In genomic region chr4:133020721-133021120, GRCm38 (mm10) we compare ENCODE assay signal across 11 mouse cellular contexts. TPM values are rescaled to one million over a fixed set of nuclear protein-coding genes. Genes with fewer than 3 reads are reported as not detected.
A peak's percentile ranks its signal among the peaks of the same experiment; 100 is the strongest.
DNase-seq lines count a peak whose midpoint lies in the region; ATAC-seq and TF ChIP-seq lines count a peak whose summit lies in the region.
"Had no signal": no experiment of that assay in that cellular context is flagged by ENCODE, and none has a peak within 500 bp of the region (broad histone marks: within the 10 kb centered on the region; RNA-seq: fewer than 3 reads in every experiment).

No protein-coding gene starts in this region.

- H3K4me1 ChIP-seq in forebrain, embryonic 10.5 days: peaks cover 97% of the 10 kb centered on the region
- H3K4me1 ChIP-seq in forebrain, postnatal 0 days (ENCODE audit: insufficient read depth): peaks cover 65% of the 10 kb centered on the region
- H3K4me1 ChIP-seq in lung, embryonic 14.5 days (ENCODE audit: insufficient read depth): peaks cover 74% of the 10 kb centered on the region
- peaks cover 96% of the 10 kb centered on the region for H3K4me1 ChIP-seq in limb, embryonic 10.5 days
- peaks cover 95% of the 10 kb centered on the region for H3K4me1 ChIP-seq in stomach, embryonic 14.5 days (ENCODE audit: control insufficient read depth, insufficient read depth, low read length)

- WGBS in forebrain, embryonic 10.5 days: 33% methylated on average over 4 of the region's 6 CpGs
- WGBS in forebrain, postnatal 0 days: 30% methylated on average over 5 of the region's 6 CpGs
- whole genome bisulfite sequencing in lung, embryonic 14.5 days: 37% methylated on average over 3 of the region's 6 CpGs
- 27% methylated on average over 3 of the region's 6 CpGs for WGBS in limb, embryonic 10.5 days
- 23% methylated on average over 5 of the region's 6 CpGs for WGBS in stomach, embryonic 14.5 days

- H3K27me3 ChIP-seq in forebrain, embryonic 10.5 days (ENCODE audit: poor library complexity, severe bottlenecking): no peaks in the 10 kb centered on the region
- no peaks in the 10 kb centered on the region for H3K27me3 ChIP-seq in forebrain, postnatal 0 days (ENCODE audit: insufficient read depth, low read length)
- H3K27me3 ChIP-seq in lung, embryonic 14.5 days (ENCODE audit: insufficient read depth, low read length): no peaks in the 10 kb centered on the region
- H3K27me3 ChIP-seq in limb, embryonic 10.5 days (ENCODE audit: low read depth, poor library complexity, severe bottlenecking): no peaks in the 10 kb centered on the region
- no peaks in the 10 kb centered on the region for H3K27me3 ChIP-seq in stomach, embryonic 14.5 days (ENCODE audit: control insufficient read depth, insufficient read depth, low read length)
- H3K27me3 ChIP-seq: liver, embryonic 13.5 days had no signal

- TF ChIP-seq CTCF in forebrain, postnatal 0 days (IDR thresholded peaks at IDR 0.05; ENCODE audit: low read depth): no peak
- TF ChIP-seq CTCF in lung, embryonic 14.5 days (IDR thresholded peaks at IDR 0.05; ENCODE audit: low read depth): no peak

- H3K27ac ChIP-seq in forebrain, embryonic 10.5 days: peak overlapping the region; percentile 82
- no peak overlapping the region for H3K27ac ChIP-seq in forebrain, postnatal 0 days (ENCODE audit: low read depth, low read length)
- peak overlapping the region; percentile 34; the same call in 1 of the 2 replicates for H3K27ac ChIP-seq in lung, embryonic 14.5 days (ENCODE audit: low read depth)
- H3K27ac ChIP-seq in limb, embryonic 10.5 days: peak overlapping the region; percentile 66
- peak overlapping the region; percentile 71; the same call in 1 of the 2 replicates for H3K27ac ChIP-seq in stomach, embryonic 14.5 days (ENCODE audit: low read length)
- H3K27ac ChIP-seq: liver, embryonic 13.5 days had no signal

- peak overlapping the region; percentile 45; the same call in 1 of the 2 replicates for H3K4me3 ChIP-seq in forebrain, embryonic 10.5 days
- no peak overlapping the region for H3K4me3 ChIP-seq in forebrain, postnatal 0 days (ENCODE audit: low read depth, low read length)
- H3K4me3 ChIP-seq in lung, embryonic 14.5 days (ENCODE audit: low read depth, low read length): no peak overlapping the region
- H3K4me3 ChIP-seq in limb, embryonic 10.5 days: peak overlapping the region; percentile 13
- no peak overlapping the region for H3K4me3 ChIP-seq in stomach, embryonic 14.5 days (ENCODE audit: low read depth, low read length)
- H3K4me3 ChIP-seq: erythroblast, embryonic 14.5 days; liver, embryonic 13.5 days had no signal

- H3K36me3 ChIP-seq in forebrain, embryonic 10.5 days (replicated peaks): peaks cover 7% of the 10 kb centered on the region
- peaks cover 2% of the 10 kb centered on the region; the same call in 1 of the 2 replicates for H3K36me3 ChIP-seq in forebrain, postnatal 0 days (ENCODE audit: insufficient read depth)
- H3K36me3 ChIP-seq in lung, embryonic 14.5 days (ENCODE audit: insufficient read depth): peaks cover 22% of the 10 kb centered on the region; the same call in 1 of the 2 replicates
- H3K36me3 ChIP-seq in limb, embryonic 10.5 days: peaks cover 49% of the 10 kb centered on the region
- no peaks in the 10 kb centered on the region; the same call in 1 of the 2 replicates for H3K36me3 ChIP-seq in stomach, embryonic 14.5 days (ENCODE audit: control insufficient read depth, insufficient read depth, low read length)
- H3K36me3 ChIP-seq: liver, embryonic 13.5 days had no signal

- no peak for ATAC-seq in forebrain, postnatal 0 days
- ATAC-seq in lung, embryonic 14.5 days (ENCODE audit: insufficient read depth): no peak
- ATAC-seq in stomach, embryonic 14.5 days (ENCODE audit: insufficient number of reproducible peaks, insufficient read depth, low FRiP score, low read depth): no peak
- ATAC-seq: inflammation-experienced regulatory T-cells, adult 6 months had no signal

- H3K9me3 ChIP-seq in forebrain, embryonic 10.5 days: no peaks in the 10 kb centered on the region
- no peaks in the 10 kb centered on the region for H3K9me3 ChIP-seq in forebrain, postnatal 0 days (ENCODE audit: low read length)
- H3K9me3 ChIP-seq in lung, embryonic 14.5 days (ENCODE audit: low read depth, low read length): no peaks in the 10 kb centered on the region
- H3K9me3 ChIP-seq in limb, embryonic 10.5 days (replicated peaks): no peaks in the 10 kb centered on the region
- no peaks in the 10 kb centered on the region for H3K9me3 ChIP-seq in stomach, embryonic 14.5 days (ENCODE audit: control insufficient read depth, low read depth, low read length)
- H3K9me3 ChIP-seq: liver, embryonic 13.5 days had no signal

- H3K4me2 ChIP-seq in forebrain, postnatal 0 days (ENCODE audit: low read depth): no peak overlapping the region; the same call in 1 of the 2 replicates
- no peak overlapping the region for H3K4me2 ChIP-seq in lung, embryonic 14.5 days
- 0 out of 2 replicates have a peak overlapping the region, but pooled peaks have one; percentile 1 for H3K4me2 ChIP-seq in stomach, embryonic 14.5 days (replicated peaks; ENCODE audit: low read depth, low read length)
- H3K4me2 ChIP-seq: liver, embryonic 13.5 days had no signal

- H3K9ac ChIP-seq in forebrain, postnatal 0 days: no peak overlapping the region
- peak overlapping the region; percentile 25; the same call in 1 of the 2 replicates for H3K9ac ChIP-seq in lung, embryonic 14.5 days
- H3K9ac ChIP-seq in stomach, embryonic 14.5 days (replicated peaks; ENCODE audit: low read depth, low read length): no peak overlapping the region
- H3K9ac ChIP-seq: liver, embryonic 13.5 days had no signal

- DNase-seq in forebrain, embryonic 10.5 days (ENCODE audit: extremely low spot score, low spot score): no peak
- DNase-seq in forebrain, postnatal 0 days: no peak
- no peak for DNase-seq in lung, embryonic 14.5 days
- DNase-seq in lung, postnatal 36 days: no peak
- no peak for DNase-seq in limb, embryonic 10.5 days (ENCODE audit: low spot score)
- DNase-seq in urinary bladder, postnatal 10 days (ENCODE audit: low spot score): no peak
- no peak for DNase-seq in adrenal gland, adult 8-10 months
- DNase-seq: liver, embryonic 13.5 days had no signal

RNA-seq across cellular contexts. Expression of gene Ahdc1, which starts 9.7 kb away (rescaled TPM):
- 5.8 and 7.4 TPM in 2 replicates for polyA plus RNA-seq in forebrain, embryonic 10.5 days (2016; fragmentation: Nextera tagmentation; extraction: Ambion mirVana)
- 56.7 and 82.4 TPM in 2 replicates for total RNA-seq in forebrain, postnatal 0 days (2014; rRNA removed)
- 7.6 and 8.4 TPM in 2 replicates for polyA plus RNA-seq in forebrain, postnatal 0 days (2015; fragmentation: Nextera tagmentation; extraction: Ambion mirVana)
- 10.2 and 10.5 TPM in 2 replicates for polyA plus RNA-seq in lung, embryonic 14.5 days (2014; fragmentation: Nextera tagmentation; extraction: Ambion mirVana)
- polyA plus RNA-seq in limb, embryonic 10.5 days (2016; fragmentation: Nextera tagmentation; extraction: Ambion mirVana): 13.0 and 13.8 TPM in 2 replicates
- 10.3 and 10.7 TPM in 2 replicates for polyA plus RNA-seq in stomach, embryonic 14.5 days (2014; fragmentation: Nextera tagmentation; extraction: Ambion mirVana)
- 100 to 1,000 TPM in 1 of 4 experiments, 10 to 100 TPM in 3; 72.0 to 109 (median 82.9) TPM for total RNA-seq in adrenal gland, adult 8-10 months (2022)

RNA-seq across cellular contexts. Expression of gene Fgr, which starts 46.8 kb away (rescaled TPM):
- 0.06 and 0.11 TPM in 2 replicates for polyA plus RNA-seq in forebrain, embryonic 10.5 days (2016; fragmentation: Nextera tagmentation; extraction: Ambion mirVana)
- total RNA-seq in forebrain, postnatal 0 days (2014; rRNA removed): not detected in 2 replicates
- polyA plus RNA-seq in forebrain, postnatal 0 days (2015; fragmentation: Nextera tagmentation; extraction: Ambion mirVana): 0.06 TPM in 2 replicates
- 0.46 and 0.66 TPM in 2 replicates for polyA plus RNA-seq in lung, embryonic 14.5 days (2014; fragmentation: Nextera tagmentation; extraction: Ambion mirVana)
- polyA plus RNA-seq in limb, embryonic 10.5 days (2016; fragmentation: Nextera tagmentation; extraction: Ambion mirVana): 0.19 and 0.33 TPM in 2 replicates
- polyA plus RNA-seq in stomach, embryonic 14.5 days (2014; fragmentation: Nextera tagmentation; extraction: Ambion mirVana): 0.13 and 0.19 TPM in 2 replicates
- under 1 TPM; 0.42 to 0.92 (median 0.64) TPM for total RNA-seq in adrenal gland, adult 8-10 months (2022)

Comparison
In these comparisons a context has a peak if more than half of its experiments do, and no peak if none do; other contexts are left out.
1. H3K4me3 ChIP-seq: peak in forebrain, embryonic 10.5 days (single experiment) and limb, embryonic 10.5 days (single experiment); none in forebrain, postnatal 0 days (single experiment), lung, embryonic 14.5 days (single experiment) and stomach, embryonic 14.5 days (single experiment).